Mouse (Mus musculus) cerebellum, adult 2 months (tissue): ENCODE measurements around the gene Adamtsl3. TPM values are rescaled to one million over a fixed set of nuclear protein-coding genes. Genes with fewer than 3 reads are reported as not detected.

Experiments used
- DNase-seq, 2 experiments: peaks; one replicate each; pipeline ENCODE4 v3.0.0; 2021
- H3K27ac ChIP-seq: fragments of 200-500 bp; 2 replicates; pipeline ENCODE4 v1.5.1; 2012; ENCODE audit warnings: low read length, control low read depth, inconsistent platforms; ENCODE audit not compliant: insufficient read depth
- H3K27me3 ChIP-seq: fragments of 200-500 bp; 2 replicates; pipeline ENCODE4 v1.6.1; 2012; ENCODE audit warnings: inconsistent platforms, mild to moderate bottlenecking, low read length, moderate library complexity; ENCODE audit not compliant: control insufficient read depth, insufficient read depth
- H3K4me1 ChIP-seq: fragments of 200-500 bp; 2 replicates; pipeline ENCODE4 v1.6.1; 2011; ENCODE audit warnings: low read length; ENCODE audit not compliant: control insufficient read depth, insufficient read depth
- H3K4me3 ChIP-seq: fragments of 200-500 bp; replicated peaks from 2 replicates; pipeline ENCODE3; 2011; ENCODE audit warnings: mild to moderate bottlenecking, low read depth, low read length, control low read depth; ENCODE audit not compliant: insufficient read depth
- CTCF ChIP-seq: fragments of 200-500 bp; IDR thresholded peaks from 2 replicates; pipeline ENCODE4 v1.5.1; 2011; ENCODE audit warnings: low read depth, mild to moderate bottlenecking, control low read depth, low read length, moderate library complexity, borderline replicate concordance; ENCODE audit not compliant: insufficient read depth
- POLR2A ChIP-seq: fragments of 200-500 bp; IDR thresholded peaks from 2 replicates; pipeline ENCODE4 v1.6.1; 2011; ENCODE audit warnings: low read length, control low read depth, borderline replicate concordance; ENCODE audit not compliant: insufficient read depth
- WGBS: fragments of 180-500 bp; shearing (Covaris S2); methylation state at CpG from one replicate; pipeline ENCODE4 v1.1.7; 2018; 5-methylcytosine and 5-hydroxymethylcytosine counted together
- polyA plus RNA-seq: library from polyadenylated mRNA; depleted of rRNA; stranded (reverse); fragments of >200 nt; gene quantifications from 2 replicates; pipeline ENCODE4 v1.2.3, GENCODE M21; 2012

The Adamtsl3 gene
- polyA plus RNA-seq, 1 experiment: 0.72 TPM

DNA sequence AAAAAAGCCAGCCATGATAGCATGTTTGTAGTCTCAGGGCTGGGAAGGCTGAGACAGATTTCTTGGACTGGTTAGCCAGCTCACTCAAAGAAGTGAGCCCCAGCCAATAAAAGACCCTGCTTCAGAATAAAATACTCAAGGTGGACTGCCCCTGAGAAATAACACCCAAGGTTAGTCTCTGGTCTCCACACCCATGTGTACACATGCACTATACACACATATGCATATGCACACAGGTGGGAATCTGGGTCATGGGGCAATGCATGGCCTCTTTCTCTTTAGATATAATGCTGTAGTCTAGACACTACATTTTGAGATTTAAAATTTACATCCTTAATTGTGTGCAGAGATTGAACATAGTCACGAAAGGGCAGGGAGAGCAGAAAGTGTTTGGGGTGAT, 88.8 kb downstream of the Adamtsl3 start:
- H3K27ac ChIP-seq: no peak overlapping the region
- 96% methylated on average over 1 of the region's 1 CpGs for WGBS
- no peak overlapping the region for H3K4me3 ChIP-seq
- no peak for DNase-seq
- TF ChIP-seq CTCF: no peak
- no peak for TF ChIP-seq POLR2A
- no peaks in the 10 kb centered on the region for H3K4me1 ChIP-seq
- no peaks in the 10 kb centered on the region for H3K27me3 ChIP-seq

DNA sequence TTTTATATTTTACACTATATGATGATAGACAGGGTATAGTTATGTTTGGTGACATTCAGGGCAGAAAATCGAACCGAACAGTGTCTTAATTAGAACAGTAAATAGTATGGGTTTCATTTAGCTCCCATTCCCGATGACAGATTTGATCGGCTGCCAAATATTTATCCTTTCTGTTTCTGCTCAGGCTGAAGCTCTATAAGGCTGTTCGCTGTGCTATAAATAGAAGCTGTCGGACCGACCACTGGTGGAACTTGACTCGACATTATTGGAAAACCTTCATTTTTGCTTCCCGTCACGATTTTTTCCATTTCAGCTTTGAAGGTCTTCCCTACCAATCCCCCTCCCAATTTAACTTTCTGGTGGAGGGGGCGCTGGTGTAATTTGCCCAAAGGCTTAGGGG, 89.9 kb downstream of the Adamtsl3 start:
- Histone ChIP-seq H3K4me3 (no peak overlapping the region), H3K27ac (no peak overlapping the region), H3K4me1 (no peaks in the 10 kb centered on the region), H3K27me3 (no peaks in the 10 kb centered on the region)
- WGBS: 20% methylated on average over 11 of the region's 11 CpGs
- no peak for TF ChIP-seq CTCF
- TF ChIP-seq POLR2A: no peak
- DNase-seq: no peak

DNA sequence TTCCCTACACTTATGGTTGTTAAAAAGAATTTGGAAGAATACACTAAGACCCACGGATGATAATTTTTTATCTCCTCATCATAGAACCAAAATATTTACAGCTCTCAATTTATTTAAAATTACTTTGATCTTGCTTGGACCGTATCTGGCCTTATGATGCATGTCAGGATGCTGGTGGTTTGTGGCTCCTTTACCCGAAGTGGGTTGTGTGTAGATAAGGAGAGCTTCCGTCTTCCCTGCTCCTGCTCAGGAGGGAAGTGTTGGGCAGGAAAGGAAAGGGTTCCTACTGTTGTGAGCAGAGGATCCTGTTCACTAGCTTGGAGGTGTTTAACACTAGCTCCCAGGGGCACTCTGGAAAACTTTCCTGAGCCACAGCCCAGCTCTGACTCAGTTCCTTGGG, 94.0 kb downstream of the Adamtsl3 start:
- TF ChIP-seq CTCF (no peak), POLR2A (no peak)
- 86% methylated on average over 4 of the region's 4 CpGs for WGBS
- H3K4me1 ChIP-seq: no peaks in the 10 kb centered on the region
- H3K4me3 ChIP-seq: no peak overlapping the region
- no peaks in the 10 kb centered on the region for H3K27me3 ChIP-seq
- no peak overlapping the region for H3K27ac ChIP-seq
- DNase-seq: no peak

DNA sequence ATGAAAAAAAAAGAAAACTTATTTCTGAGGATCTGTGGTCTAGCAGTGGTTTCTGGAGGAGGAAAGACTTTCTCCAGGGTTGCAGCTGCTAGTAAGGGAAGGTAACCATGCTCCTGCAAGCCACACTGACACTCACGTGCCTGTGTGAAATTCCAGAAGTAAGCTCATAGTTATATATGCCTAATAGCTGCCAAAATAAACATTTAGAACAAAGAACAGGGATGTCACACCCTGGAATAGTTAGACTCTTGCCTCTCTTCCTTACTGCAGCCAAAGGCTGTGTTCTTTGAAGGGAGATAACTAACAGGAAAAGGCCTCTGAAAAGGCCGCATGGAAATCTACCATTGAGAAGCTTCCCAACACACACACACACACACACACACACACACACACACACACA, 96.1 kb downstream of the Adamtsl3 start:
- no peak for TF ChIP-seq POLR2A
- no peak for TF ChIP-seq CTCF
- 79% methylated on average over 2 of the region's 2 CpGs for WGBS
- DNase-seq: no peak
- Histone ChIP-seq H3K27me3 (no peaks in the 10 kb centered on the region), H3K27ac (no peak overlapping the region), H3K4me1 (no peaks in the 10 kb centered on the region), H3K4me3 (no peak overlapping the region)

DNA sequence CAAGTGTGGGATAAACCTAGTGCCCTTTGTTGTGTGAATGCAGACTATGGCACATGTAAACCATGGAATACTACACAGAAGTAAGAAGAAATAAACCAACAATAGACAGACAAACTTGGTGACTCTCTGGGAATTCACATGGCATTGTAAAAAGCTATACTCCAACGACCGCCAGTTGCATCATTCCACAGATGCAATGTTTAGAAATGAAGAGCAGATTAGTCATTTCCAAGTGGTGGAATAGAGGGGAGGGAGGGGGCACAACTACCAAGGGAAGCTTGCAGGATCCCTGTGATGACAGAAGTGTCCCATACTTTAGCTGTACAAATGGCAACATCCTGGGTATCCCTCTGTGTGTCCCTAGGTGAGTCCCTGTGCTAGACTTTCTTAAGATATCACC, 97.7 kb downstream of the Adamtsl3 start:
- Histone ChIP-seq H3K27ac (no peak overlapping the region), H3K27me3 (no peaks in the 10 kb centered on the region), H3K4me1 (no peaks in the 10 kb centered on the region), H3K4me3 (no peak overlapping the region)
- TF ChIP-seq POLR2A (no peak), CTCF (no peak)
- DNase-seq: no peak
- 88% methylated on average over 2 of the region's 2 CpGs for WGBS

DNA sequence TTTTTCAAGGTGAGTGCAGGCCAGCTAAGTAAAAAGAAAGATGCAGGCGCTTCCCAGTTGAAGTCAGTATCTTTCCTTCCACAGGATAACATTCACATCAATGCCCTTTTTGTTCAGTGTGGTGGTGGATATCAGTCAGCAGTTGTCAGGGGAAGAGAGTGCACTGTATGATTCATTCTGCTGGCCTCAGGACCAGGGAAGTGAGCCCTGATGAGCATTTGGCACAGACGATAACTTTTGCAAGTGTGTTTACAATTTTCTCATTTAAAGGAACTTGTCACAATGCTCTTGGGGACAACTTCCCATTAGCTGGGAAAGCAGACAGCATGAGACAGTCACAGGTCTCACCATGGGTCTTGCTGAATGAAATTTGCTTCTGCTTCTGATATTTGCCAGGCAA, 122.9 kb downstream of the Adamtsl3 start:
- Histone ChIP-seq H3K27me3 (no peaks in the 10 kb centered on the region), H3K27ac (no peak overlapping the region), H3K4me3 (no peak overlapping the region), H3K4me1 (no peaks in the 10 kb centered on the region)
- DNase-seq: no peak
- no peak for TF ChIP-seq POLR2A
- WGBS: 63% methylated on average over 2 of the region's 2 CpGs

DNA sequence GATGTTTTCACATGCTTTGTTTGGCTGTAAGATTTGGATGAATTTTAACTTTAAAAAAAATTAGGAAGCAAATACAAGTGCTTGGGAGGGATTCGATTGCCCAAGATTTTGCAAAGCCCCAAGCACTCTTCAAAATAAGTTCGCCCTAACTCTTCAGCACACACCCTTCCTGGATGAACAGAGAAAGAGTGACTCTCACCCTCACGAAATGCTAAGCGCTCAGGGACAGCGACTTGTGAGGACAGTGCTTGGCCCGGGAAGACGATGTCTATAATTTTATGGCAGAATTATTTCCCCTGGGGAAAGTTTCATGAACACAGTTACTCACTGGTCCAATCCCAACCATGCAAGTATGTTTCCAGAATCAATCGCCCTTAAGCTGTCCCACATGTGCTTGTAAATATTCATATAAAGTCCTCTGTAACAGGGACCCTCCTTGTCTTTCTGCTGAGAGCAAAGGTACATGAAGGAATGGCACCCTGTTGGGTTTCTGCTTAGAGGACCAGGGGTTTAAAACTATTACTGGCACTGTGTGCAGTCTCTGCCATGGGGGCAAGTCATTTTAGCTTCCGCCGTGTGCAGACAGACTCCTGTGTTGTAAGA, 127.5 kb downstream of the Adamtsl3 start:
- no peaks in the 10 kb centered on the region for H3K4me1 ChIP-seq
- 80% methylated on average over 10 of the region's 10 CpGs for WGBS

DNA sequence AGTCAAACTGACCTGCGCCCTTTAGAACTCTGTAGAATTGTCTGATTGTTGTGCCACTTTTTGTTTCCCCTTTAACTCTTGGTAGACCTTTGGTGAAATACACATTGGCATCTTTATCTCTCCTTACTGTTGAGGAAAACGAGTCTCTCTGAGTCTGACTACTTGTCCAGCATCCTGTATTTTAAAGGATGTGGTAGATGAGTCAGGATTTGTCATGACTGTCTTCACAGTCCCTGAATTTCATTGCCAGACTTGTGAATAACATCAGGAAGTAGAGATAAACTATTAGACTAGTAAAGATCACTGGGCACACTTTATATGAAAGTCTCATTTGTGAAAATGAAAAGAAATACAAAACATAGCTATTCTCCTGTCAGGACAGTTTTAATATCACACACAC, 128.9 kb downstream of the Adamtsl3 start:
- TF ChIP-seq CTCF: no peak
- no peak for TF ChIP-seq POLR2A
- H3K4me3 ChIP-seq: no peak overlapping the region
- 78% methylated on average over 2 of the region's 2 CpGs for WGBS
- no peaks in the 10 kb centered on the region for H3K4me1 ChIP-seq
- no peaks in the 10 kb centered on the region; the same call in 1 of the 2 replicates for H3K27me3 ChIP-seq
- DNase-seq: no peak
- H3K27ac ChIP-seq: no peak overlapping the region

More for the DNA sequence above, 127.5 kb downstream of the Adamtsl3 start:
- TF ChIP-seq POLR2A: no peak
- TF ChIP-seq CTCF: no peak
- Histone ChIP-seq H3K27me3 (no peaks in the 10 kb centered on the region; the same call in 1 of the 2 replicates), H3K27ac (no peak overlapping the region), H3K4me3 (no peak overlapping the region)
- DNase-seq: no peak

DNA sequence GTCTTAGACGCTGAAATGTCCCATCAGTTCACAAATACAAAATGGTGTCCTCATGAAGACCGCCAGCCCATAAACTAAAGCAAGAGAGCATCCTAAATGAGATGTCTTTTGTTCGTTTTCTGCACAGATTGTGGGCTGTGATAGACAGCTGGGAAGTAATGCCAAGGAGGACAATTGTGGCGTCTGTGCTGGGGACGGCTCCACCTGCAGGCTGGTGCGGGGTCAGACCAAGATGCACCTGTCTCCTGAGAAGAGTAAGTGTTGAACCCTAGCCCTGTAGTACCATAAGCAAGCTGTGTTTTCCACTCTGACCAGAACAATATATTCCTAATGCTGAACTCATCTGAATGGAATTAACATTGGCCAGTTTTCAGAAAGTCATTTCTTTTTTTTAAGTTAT, 129.9 kb downstream of the Adamtsl3 start:
- Histone ChIP-seq H3K27me3 (no peaks in the 10 kb centered on the region; the same call in 1 of the 2 replicates), H3K27ac (no peak overlapping the region), H3K4me1 (no peaks in the 10 kb centered on the region), H3K4me3 (no peak overlapping the region)
- no peak for DNase-seq
- no peak for TF ChIP-seq CTCF
- no peak for TF ChIP-seq POLR2A
- WGBS: 59% methylated on average over 6 of the region's 6 CpGs
